Mouse (Mus musculus) testis, adult 2 months (tissue): ENCODE measurements around the gene Vmn1r128.
"Not testable (repeated sequence)": the region's sequence is repeated elsewhere in the genome, so short reads cannot be mapped to it uniquely, and the experiment has no call there.

Experiments
- CTCF ChIP-seq: fragments of 200-500 bp; IDR thresholded peaks from 2 replicates; pipeline ENCODE4 v1.5.1; 2012; ENCODE audit warnings: low read depth, mild to moderate bottlenecking, inconsistent platforms, low read length, moderate library complexity; ENCODE audit not compliant: control insufficient read depth, insufficient read depth, insufficient replicate concordance
- POLR2A ChIP-seq: fragments of 200-500 bp; IDR thresholded peaks from 2 replicates; pipeline ENCODE4 v1.6.1; 2012; ENCODE audit warnings: low read depth, mild to moderate bottlenecking, inconsistent platforms, low read length, moderate library complexity; ENCODE audit not compliant: control insufficient read depth

DNA sequence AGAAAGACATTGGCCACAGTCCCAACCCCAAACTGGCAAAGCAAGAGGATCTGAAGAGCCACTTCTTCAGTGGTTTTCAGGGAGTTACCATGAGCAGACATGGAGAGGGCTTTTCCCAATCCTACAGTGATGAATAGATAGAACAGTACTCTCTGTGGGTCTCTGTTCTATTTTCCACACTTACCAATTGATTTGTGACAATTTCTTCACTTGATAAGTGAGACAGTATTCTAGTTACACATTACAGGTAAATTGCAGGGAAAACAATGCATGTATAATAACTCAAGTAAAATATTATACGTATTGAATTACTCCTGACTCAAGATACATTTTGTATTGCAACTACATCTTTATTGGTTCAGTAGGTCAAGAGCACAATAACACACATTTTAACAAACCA lies 12.0 kb downstream of the Vmn1r128 start, which contains the start of gene Vmn1r129:
- TF ChIP-seq CTCF, POLR2A: not testable (repeated sequence)
